21 mouse cellular contexts compared by ENCODE assay signal in genomic region chr19:12786803-12787395, GRCm38 (mm10). TPM values are rescaled to one million over a fixed set of nuclear protein-coding genes. Genes with fewer than 3 reads are reported as not detected.
"Had no signal": no experiment of that assay in that cellular context is flagged by ENCODE, and none has a peak within 500 bp of the region (broad histone marks: within the 10 kb centered on the region; RNA-seq: fewer than 3 reads in every experiment).

No protein-coding gene starts in this region.

- H3K36me3 ChIP-seq: limb, embryonic 12.5 days; lung, embryonic 15.5 days; midbrain, embryonic 13.5 days; neural tube, embryonic 13.5 days; stomach, embryonic 15.5 days had no signal

- H3K4me3 ChIP-seq: limb, embryonic 12.5 days; liver, embryonic 13.5 days; lung, embryonic 15.5 days; midbrain, embryonic 13.5 days; neural tube, embryonic 13.5 days; stomach, embryonic 15.5 days had no signal

- H3K27me3 ChIP-seq: limb, embryonic 12.5 days; liver, embryonic 13.5 days; lung, embryonic 15.5 days; midbrain, embryonic 13.5 days; neural tube, embryonic 13.5 days; stomach, embryonic 15.5 days had no signal

- DNase-seq: kidney, adult 9 months; kidney, postnatal 36 days; liver; liver, embryonic 13.5 days; liver, postnatal 0 days; right cerebral cortex, postnatal 14 days; thymus, postnatal 36 days had no signal

- H3K27ac ChIP-seq: kidney, postnatal 0 days; liver, embryonic 13.5 days; lung, embryonic 15.5 days; midbrain, embryonic 13.5 days; neural tube, embryonic 13.5 days; stomach, embryonic 15.5 days had no signal

- H3K4me2 ChIP-seq: liver, embryonic 13.5 days; lung, embryonic 15.5 days; midbrain, embryonic 13.5 days; neural tube, embryonic 13.5 days; stomach, embryonic 15.5 days had no signal

- H3K9ac ChIP-seq: limb, embryonic 12.5 days; liver, embryonic 13.5 days; liver, postnatal 0 days; lung, embryonic 15.5 days; midbrain, embryonic 13.5 days; neural tube, embryonic 13.5 days; stomach, embryonic 15.5 days had no signal

- H3K9me3 ChIP-seq: limb, embryonic 12.5 days; liver, embryonic 13.5 days; lung, embryonic 15.5 days; midbrain, embryonic 13.5 days; neural tube, embryonic 13.5 days; stomach, embryonic 15.5 days had no signal

- H3K4me1 ChIP-seq: stomach, embryonic 15.5 days had no signal

- ATAC-seq: inflammation-experienced regulatory T-cells, adult 6 months; intestine, postnatal 0 days; liver, postnatal 0 days; midbrain, embryonic 13.5 days had no signal

RNA-seq across cellular contexts. Expression of gene Gm5244, which starts 59.6 kb away (rescaled TPM):
- total RNA-seq: layer of hippocampus, postnatal 14 days; left cerebral cortex, adult 8-10 months; left cerebral cortex, postnatal 25 days; megakaryocyte-erythroid progenitor cell, adult 5-6 weeks had no signal
- polyA plus RNA-seq: intestine, postnatal 0 days; kidney, postnatal 0 days; limb, embryonic 12.5 days; liver, embryonic 13.5 days; liver, postnatal 0 days; lung, embryonic 15.5 days; midbrain, embryonic 13.5 days; neural tube, embryonic 13.5 days; spleen, adult 2 months; stomach, embryonic 15.5 days; thymus, postnatal 0 days had no signal
